Mouse (Mus musculus) stomach, postnatal 0 days (tissue): Measurements from ENCODE around the gene Zfp704.

Experiments used
- CTCF ChIP-seq: IDR thresholded peaks from 2 replicates; pipeline ENCODE4 v1.5.1; 2016; ENCODE audit warnings: antibody characterized with exemption, low read depth, mild to moderate bottlenecking, moderate library complexity
- EP300 ChIP-seq: optimal IDR thresholded peaks from 2 replicates; pipeline ENCODE3; 2016; ENCODE audit warnings: antibody characterized with exemption

DNA sequence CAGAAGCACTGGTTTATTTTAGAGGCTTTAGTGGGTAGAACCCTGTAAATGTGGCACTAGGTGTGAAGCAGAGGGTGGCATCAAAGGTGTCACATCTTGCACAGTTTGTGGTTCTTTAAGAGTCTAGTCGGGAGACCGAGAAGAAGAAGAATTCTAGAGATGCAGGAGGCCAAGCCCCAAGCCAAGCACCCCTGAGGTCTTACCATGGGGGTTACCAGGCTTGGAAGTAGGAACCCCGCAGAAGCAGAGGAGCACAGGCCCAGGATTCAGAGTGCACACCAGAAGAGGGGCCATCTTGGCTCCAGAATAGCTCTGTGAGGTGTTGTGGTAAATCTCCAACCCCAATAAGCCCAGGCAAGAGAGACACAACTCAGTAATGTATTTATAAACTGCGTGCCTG lies 201.0 kb downstream of the Zfp704 start:
- no peak for TF ChIP-seq CTCF
- no peak for TF ChIP-seq EP300
